Mouse (Mus musculus) embryonic facial prominence, embryonic 15.5 days (tissue): ENCODE data around the gene Isg20. TPM values are rescaled to one million over a fixed set of nuclear protein-coding genes. Genes with fewer than 3 reads are reported as not detected.

Experiments
- ATAC-seq: fragments of 200-750 bp; cut with Nextera tagmentation; 2 replicates; pipeline ENCODE4 v1.8.0; 2017; ENCODE audit warnings: low read depth, moderate TSS enrichment; ENCODE audit not compliant: insufficient number of reproducible peaks, low FRiP score, low TSS enrichment
- H3K27ac ChIP-seq: fragments of 300-500 bp; sonication (generic); replicated peaks from 2 replicates; pipeline ENCODE4 v1.5.1; 2015; ENCODE audit warnings: mild to moderate bottlenecking, inconsistent platforms
- H3K27me3 ChIP-seq: fragments of 300-500 bp; sonication (generic); 2 replicates; pipeline ENCODE4 v1.6.1; 2015; ENCODE audit warnings: inconsistent platforms
- H3K36me3 ChIP-seq: fragments of 300-500 bp; sonication (generic); 2 replicates; pipeline ENCODE4 v1.6.1; 2015; ENCODE audit warnings: mild to moderate bottlenecking, inconsistent platforms
- H3K4me1 ChIP-seq: fragments of 300-500 bp; sonication (generic); 2 replicates; pipeline ENCODE4 v1.6.1; 2015; ENCODE audit warnings: inconsistent platforms
- H3K4me2 ChIP-seq: fragments of 300-500 bp; sonication (generic); replicated peaks from 2 replicates; pipeline ENCODE4 v1.6.1; 2015; ENCODE audit warnings: mild to moderate bottlenecking, inconsistent platforms
- H3K4me3 ChIP-seq: fragments of 300-500 bp; sonication (generic); replicated peaks from 2 replicates; pipeline ENCODE4 v1.5.1; 2015; ENCODE audit warnings: mild to moderate bottlenecking, inconsistent platforms
- H3K9ac ChIP-seq: fragments of 300-500 bp; sonication (generic); 2 replicates; pipeline ENCODE4 v1.6.1; 2015; ENCODE audit warnings: inconsistent platforms
- H3K9me3 ChIP-seq: fragments of 300-500 bp; sonication (generic); replicated peaks from 2 replicates; pipeline ENCODE4 v1.6.1; 2016; ENCODE audit warnings: inconsistent platforms
- WGBS: fragments of 180-500 bp; shearing (Covaris S2); methylation state at CpG from one replicate; pipeline ENCODE4 v1.1.7; 2015; 5-methylcytosine and 5-hydroxymethylcytosine counted together
- polyA plus RNA-seq: library from polyadenylated mRNA; unstranded; fragments of >200 nt; fragmentation: Nextera tagmentation; extraction: Ambion mirVana; gene quantifications from 2 replicates; pipeline ENCODE4 v1.2.1, GENCODE M21; 2015

Gene Isg20
- polyA plus RNA-seq, 1 experiment from 2014 or later, result 6.5 TPM

DNA sequence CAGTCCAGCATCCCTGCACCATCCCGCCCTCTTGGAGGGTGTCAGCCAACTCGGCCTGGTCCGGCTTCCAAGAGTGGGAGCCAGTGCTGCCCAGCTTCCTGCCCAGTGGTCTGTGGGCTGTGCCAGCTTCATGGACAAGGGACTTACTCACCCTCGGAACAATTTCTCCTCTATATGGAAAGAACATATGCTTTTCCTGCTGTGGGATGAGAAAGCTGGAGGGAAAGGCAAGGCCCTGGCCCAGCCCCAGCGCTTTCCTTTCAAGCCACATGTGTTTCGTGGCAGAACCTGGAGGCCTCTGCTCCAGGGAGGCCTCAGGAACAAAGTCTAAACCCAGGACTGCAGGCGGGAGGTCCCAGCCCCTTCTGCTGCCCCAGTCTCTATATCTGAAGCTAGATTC, 12.5 kb downstream of the Isg20 start:
- H3K9ac ChIP-seq, result no peak overlapping the region
- H3K4me3 ChIP-seq, result no peak overlapping the region
- no peaks in the 10 kb centered on the region for H3K36me3 ChIP-seq
- peaks cover 16% of the 10 kb centered on the region for H3K4me1 ChIP-seq
- H3K27me3 ChIP-seq, result 0 out of 2 replicates have a peak, but pooled peaks cover 3% of the 10 kb centered on the region
- WGBS, result 54% methylated on average over 7 of the region's 7 CpGs
- no peak for ATAC-seq
- peak overlapping the region; percentile 79 for H3K27ac ChIP-seq
- H3K4me2 ChIP-seq, result no peak overlapping the region
- H3K9me3 ChIP-seq, result no peaks in the 10 kb centered on the region

- Histone ChIP-seq H3K4me3 (no peak overlapping the region), H3K9me3 (no peaks in the 10 kb centered on the region), H3K27ac (peak overlapping the region; percentile 79), H3K4me1 (peaks cover 16% of the 10 kb centered on the region), H3K36me3 (no peaks in the 10 kb centered on the region), H3K27me3 (0 out of 2 replicates have a peak, but pooled peaks cover 3% of the 10 kb centered on the region), H3K9ac (no peak overlapping the region), H3K4me2 (no peak overlapping the region)
- ATAC-seq, result no peak; the same call in 1 of the 2 replicates
- 59% methylated on average over 9 of the region's 9 CpGs for WGBS
Observed at GRCm38 (mm10) chr7:78926156-78926555, 12.9 kb downstream of the Isg20 start.

DNA sequence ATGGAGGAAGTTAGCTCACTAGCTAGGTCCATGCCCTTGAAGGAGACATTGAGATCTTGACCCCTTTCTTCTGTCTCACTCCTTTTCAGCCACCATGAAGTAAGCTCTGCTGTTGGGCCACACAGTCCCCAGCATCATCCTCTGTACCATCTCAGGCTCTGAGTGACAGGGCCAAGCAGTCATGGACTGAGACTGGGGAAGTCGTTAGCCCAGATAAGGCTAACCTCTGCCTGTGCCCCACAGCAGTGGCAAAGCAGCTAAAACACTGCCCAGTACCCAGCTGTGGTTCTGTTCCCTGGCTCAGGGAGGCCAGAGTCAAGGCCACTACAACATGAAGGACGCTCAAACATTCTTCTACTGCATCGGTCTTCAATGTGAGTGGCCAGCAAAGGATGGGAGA, 14.0 kb downstream of the Isg20 start:
- H3K4me2 ChIP-seq, result no peak overlapping the region
- H3K9me3 ChIP-seq, result no peaks in the 10 kb centered on the region
- H3K4me3 ChIP-seq, result no peak overlapping the region
- no peaks in the 10 kb centered on the region for H3K36me3 ChIP-seq
- H3K27ac ChIP-seq, result no peak overlapping the region
- whole genome bisulfite sequencing, result 81% methylated on average over 3 of the region's 3 CpGs
- no peak for ATAC-seq
- no peak overlapping the region for H3K9ac ChIP-seq
- H3K27me3 ChIP-seq, result 0 out of 2 replicates have a peak, but pooled peaks cover 3% of the 10 kb centered on the region
- peaks cover 16% of the 10 kb centered on the region for H3K4me1 ChIP-seq

DNA sequence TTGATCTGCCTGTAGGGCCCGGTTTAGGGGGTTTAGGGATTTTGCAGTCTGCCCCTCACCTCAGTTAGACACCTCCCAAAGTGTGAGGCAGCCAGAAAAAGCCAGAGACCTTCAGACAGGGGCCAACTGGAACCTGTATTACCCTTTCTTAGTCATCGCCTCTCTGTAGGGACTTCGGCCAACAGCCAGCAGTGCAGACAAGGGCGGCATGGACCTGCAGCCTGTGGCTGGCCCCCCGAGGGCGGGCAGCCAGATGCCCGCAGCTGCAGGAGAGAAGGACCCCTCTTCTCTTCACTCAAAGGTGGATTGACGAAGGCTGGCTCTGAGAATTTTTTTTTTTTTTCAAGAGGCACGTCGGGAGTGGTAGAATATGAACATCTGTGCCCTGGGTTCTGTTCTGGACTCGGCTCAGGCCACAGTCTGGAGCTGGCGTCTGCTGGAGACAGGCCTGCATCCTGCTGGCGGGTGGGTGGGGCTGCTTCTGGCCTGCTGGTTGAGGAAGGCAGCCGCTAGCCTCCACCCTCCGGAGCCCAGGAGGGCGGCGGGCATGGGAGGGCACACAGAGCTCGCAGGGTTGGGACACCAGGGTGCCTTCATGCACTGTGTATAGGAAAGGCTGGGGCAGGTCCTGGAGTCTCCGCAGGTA, 25.9 kb downstream of the Isg20 start:
- peak; percentile 67 for ATAC-seq
- Histone ChIP-seq H3K27me3 (no peaks in the 10 kb centered on the region), H3K4me1 (no peaks in the 10 kb centered on the region), H3K27ac (no peak overlapping the region), H3K9ac (no peak overlapping the region), H3K4me3 (no peak overlapping the region), H3K9me3 (no peaks in the 10 kb centered on the region), H3K36me3 (no peaks in the 10 kb centered on the region), H3K4me2 (no peak overlapping the region)
- 53% methylated on average over 19 of the region's 19 CpGs for WGBS

GRCm38 (mm10) chr7:78940971-78941370, 27.7 kb downstream of the Isg20 start:
- Histone ChIP-seq H3K4me3 (no peak overlapping the region), H3K4me2 (no peak overlapping the region), H3K36me3 (no peaks in the 10 kb centered on the region), H3K27me3 (no peaks in the 10 kb centered on the region), H3K27ac (no peak overlapping the region), H3K9ac (no peak overlapping the region), H3K4me1 (no peaks in the 10 kb centered on the region), H3K9me3 (no peaks in the 10 kb centered on the region)
- WGBS, result 93% methylated on average over 3 of the region's 3 CpGs
- ATAC-seq, result no peak

DNA sequence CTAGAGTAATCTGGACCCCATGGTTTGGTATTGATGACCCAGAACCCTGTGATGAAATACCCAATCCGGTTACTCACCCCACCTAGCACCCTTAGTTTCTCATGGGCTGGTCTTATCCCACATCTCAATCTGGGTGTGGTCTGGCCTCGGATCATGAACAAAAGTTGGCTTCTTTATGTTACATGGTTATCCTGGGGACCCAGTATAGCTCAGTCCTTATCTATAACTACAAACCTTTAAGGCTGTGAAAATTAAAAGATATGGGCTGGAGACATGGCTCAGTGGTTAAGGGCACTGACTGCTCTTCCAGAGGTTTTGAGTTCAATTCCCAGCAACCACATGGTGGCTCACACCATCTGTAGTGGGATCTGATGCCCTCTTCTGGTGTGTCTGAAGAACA, 29.3 kb downstream of the Isg20 start:
- Histone ChIP-seq H3K27me3 (no peaks in the 10 kb centered on the region), H3K4me3 (no peak overlapping the region), H3K36me3 (no peaks in the 10 kb centered on the region), H3K4me1 (no peaks in the 10 kb centered on the region), H3K9me3 (no peaks in the 10 kb centered on the region), H3K4me2 (no peak overlapping the region), H3K9ac (no peak overlapping the region), H3K27ac (no peak overlapping the region)
- ATAC-seq, result no peak
- 88% methylated on average over 2 of the region's 2 CpGs for WGBS

- Histone ChIP-seq H3K4me3 (no peak overlapping the region), H3K9ac (no peak overlapping the region), H3K36me3 (no peaks in the 10 kb centered on the region), H3K9me3 (no peaks in the 10 kb centered on the region), H3K27me3 (no peaks in the 10 kb centered on the region), H3K4me2 (peak overlapping the region; percentile 36), H3K4me1 (peaks cover 27% of the 10 kb centered on the region), H3K27ac (peak overlapping the region; percentile 85)
- no peak for ATAC-seq
- 14% methylated on average over 11 of the region's 11 CpGs for WGBS
Observed at GRCm38 (mm10) chr7:78953886-78954572, 40.8 kb downstream of the Isg20 start.

GRCm38 (mm10) chr7:78954619-78955018, 41.4 kb downstream of the Isg20 start:
- Histone ChIP-seq H3K27ac (peak overlapping the region; percentile 85), H3K9me3 (no peaks in the 10 kb centered on the region), H3K4me1 (peaks cover 27% of the 10 kb centered on the region), H3K36me3 (no peaks in the 10 kb centered on the region), H3K4me2 (0 out of 2 replicates have a peak overlapping the region, but pooled peaks have one; percentile 10), H3K9ac (no peak overlapping the region), H3K4me3 (no peak overlapping the region), H3K27me3 (no peaks in the 10 kb centered on the region)
- 49% methylated on average over 6 of the region's 6 CpGs for WGBS
- no peak for ATAC-seq

GRCm38 (mm10) chr7:78955086-78955485, 41.9 kb downstream of the Isg20 start:
- Histone ChIP-seq H3K4me3 (no peak overlapping the region), H3K9ac (no peak overlapping the region), H3K9me3 (no peaks in the 10 kb centered on the region), H3K4me2 (0 out of 2 replicates have a peak overlapping the region, but pooled peaks have one; percentile 10), H3K27ac (peak overlapping the region; percentile 85), H3K27me3 (no peaks in the 10 kb centered on the region), H3K36me3 (no peaks in the 10 kb centered on the region), H3K4me1 (peaks cover 27% of the 10 kb centered on the region)
- ATAC-seq, result peak; percentile 27; the same call in 1 of the 2 replicates
- 45% methylated on average over 6 of the region's 6 CpGs for WGBS

GRCm38 (mm10) chr7:78958499-78959073, 45.4 kb downstream of the Isg20 start:
- H3K9me3 ChIP-seq, result no peaks in the 10 kb centered on the region
- no peak for ATAC-seq
- no peak overlapping the region for H3K4me3 ChIP-seq
- no peaks in the 10 kb centered on the region for H3K27me3 ChIP-seq
- no peak overlapping the region for H3K27ac ChIP-seq
- H3K9ac ChIP-seq, result no peak overlapping the region
- peaks cover 17% of the 10 kb centered on the region for H3K4me1 ChIP-seq
- 66% methylated on average over 6 of the region's 6 CpGs for WGBS
- no peaks in the 10 kb centered on the region for H3K36me3 ChIP-seq
- H3K4me2 ChIP-seq, result no peak overlapping the region

GRCm38 (mm10) chr7:78963891-78964290, 50.7 kb downstream of the Isg20 start:
- no peaks in the 10 kb centered on the region for H3K27me3 ChIP-seq
- no peak overlapping the region for H3K4me2 ChIP-seq
- no peak for ATAC-seq
- no peaks in the 10 kb centered on the region for H3K9me3 ChIP-seq
- 72% methylated on average over 3 of the region's 3 CpGs for WGBS
- no peak overlapping the region for H3K9ac ChIP-seq
- no peaks in the 10 kb centered on the region for H3K36me3 ChIP-seq
- H3K27ac ChIP-seq, result no peak overlapping the region
- H3K4me3 ChIP-seq, result no peak overlapping the region
- no peaks in the 10 kb centered on the region for H3K4me1 ChIP-seq
